ENCODE assay signal across 8 mouse cellular contexts in genomic region chr6:71823085-71823484, GRCm38 (mm10). TPM values are rescaled to one million over a fixed set of nuclear protein-coding genes. Genes with fewer than 3 reads are reported as not detected.
DNase-seq lines count a peak whose midpoint lies in the region; ATAC-seq and TF ChIP-seq lines count a peak whose summit lies in the region.

No protein-coding gene starts in this region.

- peak overlapping the region; percentile 65 for H3K9ac ChIP-seq in forebrain, postnatal 0 days
- H3K9ac ChIP-seq in liver, embryonic 15.5 days: peak overlapping the region; percentile 64

- no peaks in the 10 kb centered on the region for H3K9me3 ChIP-seq in forebrain, postnatal 0 days (ENCODE audit: low read length)
- H3K9me3 ChIP-seq in liver, embryonic 15.5 days (replicated peaks): no peaks in the 10 kb centered on the region

- H3K79me3 ChIP-seq in C2C12 (ENCODE audit: low read depth): peaks cover 13% of the 10 kb centered on the region

- H3K27me3 ChIP-seq in cerebellum, adult 2 months (ENCODE audit: control insufficient read depth, insufficient read depth, low read length): no peaks in the 10 kb centered on the region
- H3K27me3 ChIP-seq in C2C12 (ENCODE audit: control insufficient read depth, insufficient read depth, insufficient read length): no peaks in the 10 kb centered on the region
- no peaks in the 10 kb centered on the region for H3K27me3 ChIP-seq in forebrain, postnatal 0 days (ENCODE audit: insufficient read depth, low read length)
- peaks cover 4% of the 10 kb centered on the region; the same call in 1 of the 2 replicates for H3K27me3 ChIP-seq in liver, embryonic 15.5 days

- ATAC-seq in forebrain, postnatal 0 days: peak; percentile 40
- peak; percentile 59 for ATAC-seq in liver, embryonic 15.5 days (ENCODE audit: insufficient read depth)

- H3K4me1 ChIP-seq in cerebellum, adult 2 months (ENCODE audit: control insufficient read depth, insufficient read depth, low read length): peaks cover 4% of the 10 kb centered on the region; the same call in 1 of the 2 replicates
- H3K4me1 ChIP-seq in forebrain, postnatal 0 days (ENCODE audit: insufficient read depth): no peaks in the 10 kb centered on the region; the same call in 1 of the 2 replicates
- peaks cover 35% of the 10 kb centered on the region for H3K4me1 ChIP-seq in liver, embryonic 15.5 days (replicated peaks)

- under 1% methylated on average over 7 of the region's 7 CpGs for WGBS in cerebellum, adult 2 months
- WGBS in forebrain, postnatal 0 days: 1% methylated on average over 7 of the region's 7 CpGs
- WGBS in liver, embryonic 15.5 days (ENCODE audit: insufficient replicate concordance): 0% methylated on average over 7 of the region's 7 CpGs

- TF ChIP-seq CTCF in cerebellum, adult 2 months (IDR thresholded peaks at IDR 0.05; ENCODE audit: borderline replicate concordance, insufficient read depth, low read depth, low read length): no peak
- TF ChIP-seq CTCF in C2C12 (IDR thresholded peaks at IDR 0.05; ENCODE audit: control insufficient read depth, insufficient read depth, insufficient read length): no peak
- no peak for TF ChIP-seq CTCF in forebrain, postnatal 0 days (IDR thresholded peaks at IDR 0.05; ENCODE audit: low read depth)

- H3K4me3 ChIP-seq in cerebellum, adult 2 months (replicated peaks; ENCODE audit: insufficient read depth, low read depth, low read length): peak overlapping the region; percentile 99
- peak overlapping the region; percentile 83 for H3K4me3 ChIP-seq in C2C12 (ENCODE audit: insufficient read depth, poor library complexity, severe bottlenecking)
- H3K4me3 ChIP-seq in forebrain, postnatal 0 days (ENCODE audit: low read depth, low read length): peak overlapping the region; percentile 79
- H3K4me3 ChIP-seq in liver, embryonic 15.5 days (replicated peaks): peak overlapping the region; percentile 85

- peak overlapping the region; percentile 94 for H3ac ChIP-seq in C2C12 (ENCODE audit: control insufficient read depth, insufficient read length, low read depth)

- H3K4me2 ChIP-seq in forebrain, postnatal 0 days (ENCODE audit: low read depth): peak overlapping the region; percentile 71
- H3K4me2 ChIP-seq in liver, embryonic 15.5 days: peak overlapping the region; percentile 77

- TF ChIP-seq POLR2A in cerebellum, adult 2 months (IDR thresholded peaks at IDR 0.05; ENCODE audit: borderline replicate concordance, insufficient read depth, low read length): no peak

- no peak for DNase-seq in cerebellum, adult 2 months
- DNase-seq in cerebellum, postnatal 14 days: no peak
- DNase-seq in forebrain, postnatal 0 days: peak; percentile 16
- no peak for DNase-seq in ovary, postnatal 14 days (ENCODE audit: low spot score)
- DNase-seq in cerebellum, postnatal 4 days (ENCODE audit: low spot score in 2 of 2): no peak
- no peak for DNase-seq in layer of hippocampus, adult 18-20 months (ENCODE audit: low spot score in 2 of 2)

- H3K79me2 ChIP-seq in C2C12 (ENCODE audit: control insufficient read depth, insufficient read depth): peaks cover 38% of the 10 kb centered on the region

- H3K27ac ChIP-seq in cerebellum, adult 2 months (ENCODE audit: insufficient read depth, low read length): no peak overlapping the region
- H3K27ac ChIP-seq in forebrain, postnatal 0 days (ENCODE audit: low read depth, low read length): 0 out of 2 replicates have a peak overlapping the region, but pooled peaks have one; percentile 66
- H3K27ac ChIP-seq in liver, embryonic 15.5 days (replicated peaks): peak overlapping the region; percentile 70

- H3K36me3 ChIP-seq in C2C12 (ENCODE audit: control insufficient read depth, insufficient read depth): peaks cover 1% of the 10 kb centered on the region
- peaks cover 6% of the 10 kb centered on the region for H3K36me3 ChIP-seq in forebrain, postnatal 0 days (ENCODE audit: insufficient read depth)
- H3K36me3 ChIP-seq in liver, embryonic 15.5 days (replicated peaks): peaks cover 7% of the 10 kb centered on the region

TF ChIP-seq in C2C12, 6 proteins besides CTCF, POLR2A, EP300 and RAD21:
- TF ChIP-seq FOSL1 (IDR thresholded peaks at IDR 0.05; ENCODE audit: insufficient read depth, low read length, poor library complexity, severe bottlenecking): no peak
- TF ChIP-seq CEBPB (IDR thresholded peaks at IDR 0.05; ENCODE audit: low read depth): no peak
- TF ChIP-seq MYOG (IDR thresholded peaks at IDR 0.05; ENCODE audit: control insufficient read depth, extremely low read depth, insufficient read length): no peak
- no peak for TF ChIP-seq USF1 (IDR thresholded peaks at IDR 0.05; ENCODE audit: low read depth)
- TF ChIP-seq MYOD1 (IDR thresholded peaks at IDR 0.05; ENCODE audit: control insufficient read depth, insufficient read length, low read depth): no peak
- no peak for TF ChIP-seq MAX (IDR thresholded peaks at IDR 0.05)
TF ChIP-seq in C2C12: peak in this region for 0.

RNA-seq across cellular contexts. Expression of gene Mrpl35, which starts 3.7 kb away (rescaled TPM):
- polyA plus RNA-seq in cerebellum, adult 2 months (2012; rRNA removed): 21.7 and 22.1 TPM in 2 replicates
- 19.9 TPM for polyA plus RNA-seq in C2C12 (2012; fragmentation: generic; extraction: Trizol)
- total RNA-seq in forebrain, postnatal 0 days (2014; rRNA removed): 8.3 and 9.4 TPM in 2 replicates
- polyA plus RNA-seq in forebrain, postnatal 0 days (2015; fragmentation: Nextera tagmentation; extraction: Ambion mirVana): 55.7 and 59.8 TPM in 2 replicates
- 51.4 and 56.5 TPM in 2 replicates for polyA plus RNA-seq in liver, embryonic 15.5 days (2015; fragmentation: Nextera tagmentation; extraction: Ambion mirVana)
- 10 to 100 TPM; 31.8 to 32.0 TPM for total RNA-seq in layer of hippocampus, adult 18-20 months (2021)

RNA-seq across cellular contexts. Expression of gene Immt, which starts 8.0 kb away (rescaled TPM):
- polyA plus RNA-seq in cerebellum, adult 2 months (2012; rRNA removed): 110 and 115 TPM in 2 replicates
- 111 TPM for polyA plus RNA-seq in C2C12 (2012; fragmentation: generic; extraction: Trizol)
- 120 TPM in 2 replicates for total RNA-seq in forebrain, postnatal 0 days (2014; rRNA removed)
- 136 and 142 TPM in 2 replicates for polyA plus RNA-seq in forebrain, postnatal 0 days (2015; fragmentation: Nextera tagmentation; extraction: Ambion mirVana)
- polyA plus RNA-seq in liver, embryonic 15.5 days (2015; fragmentation: Nextera tagmentation; extraction: Ambion mirVana): 121 and 123 TPM in 2 replicates
- 100 to 1,000 TPM; 132 to 141 TPM for total RNA-seq in layer of hippocampus, adult 18-20 months (2021)
